Comparison of ENCODE assay signal across 9 mouse cellular contexts in the genomic region with DNA sequence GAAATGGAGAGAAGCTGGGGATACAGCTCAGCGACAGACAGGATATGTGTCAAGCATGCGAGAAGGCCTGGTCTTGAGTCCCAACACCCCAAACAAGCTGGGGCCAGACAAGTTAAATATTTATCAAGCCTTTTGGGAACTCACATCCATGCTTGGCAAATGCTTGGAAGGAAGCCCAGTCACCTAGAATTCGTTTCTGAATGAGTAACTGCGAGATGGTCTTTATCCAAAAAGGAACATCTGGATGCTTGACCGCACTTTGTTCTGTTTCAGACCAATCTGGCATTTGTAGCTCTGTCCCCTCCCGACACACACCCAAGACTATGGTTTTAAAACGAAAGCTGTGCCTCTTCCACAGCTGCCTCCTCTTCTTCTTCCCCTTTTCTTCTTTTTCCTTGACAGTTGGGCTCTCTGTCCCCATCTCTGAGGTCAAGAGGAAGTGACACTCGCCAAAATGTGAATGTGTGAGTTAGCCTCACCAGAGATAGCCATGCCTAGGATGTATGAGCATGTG. TPM values are rescaled to one million over a fixed set of nuclear protein-coding genes. Genes with fewer than 3 reads are reported as not detected.
DNase-seq lines count a peak whose midpoint lies in the region; ATAC-seq lines count a peak whose summit lies in the region.
"Had no signal": no experiment of that assay in that cellular context is flagged by ENCODE, and none has a peak within 500 bp of the region (broad histone marks: within the 10 kb centered on the region; RNA-seq: fewer than 3 reads in every experiment).

No protein-coding gene starts in this region.

- no peak overlapping the region for H3K4me3 ChIP-seq in heart, embryonic 12.5 days
- no peak overlapping the region for H3K4me3 ChIP-seq in forebrain, embryonic 11.5 days (ENCODE audit: low read depth, low read length)
- H3K4me3 ChIP-seq in forebrain, embryonic 14.5 days (ENCODE audit: low read depth, low read length): no peak overlapping the region

- H3K4me2 ChIP-seq in heart, embryonic 12.5 days: no peak overlapping the region
- H3K4me2 ChIP-seq in forebrain, embryonic 11.5 days (ENCODE audit: low read depth, low read length, severe bottlenecking): no peak overlapping the region
- H3K4me2 ChIP-seq in forebrain, embryonic 14.5 days (ENCODE audit: low read length): no peak overlapping the region

- no peak overlapping the region for H3K27ac ChIP-seq in heart, embryonic 12.5 days (ENCODE audit: poor library complexity, severe bottlenecking)
- no peak overlapping the region for H3K27ac ChIP-seq in forebrain, embryonic 11.5 days (ENCODE audit: low read depth, low read length)
- H3K27ac ChIP-seq in forebrain, embryonic 14.5 days (ENCODE audit: low read depth, low read length): no peak overlapping the region

- no peaks in the 10 kb centered on the region for H3K27me3 ChIP-seq in heart, embryonic 12.5 days (replicated peaks)
- no peaks in the 10 kb centered on the region for H3K27me3 ChIP-seq in forebrain, embryonic 11.5 days (ENCODE audit: control insufficient read depth, insufficient read depth, low read length)
- no peaks in the 10 kb centered on the region for H3K27me3 ChIP-seq in forebrain, embryonic 14.5 days (replicated peaks; ENCODE audit: control insufficient read depth, insufficient read depth, low read length)

- no peak for ATAC-seq in heart, embryonic 12.5 days (ENCODE audit: insufficient number of reproducible peaks, low FRiP score)
- peak; percentile 84 for ATAC-seq in common myeloid progenitor, adult 5-6 weeks (replicated peaks; ENCODE audit: low read depth, poor library complexity, severe bottlenecking)
- peak; percentile 91 for ATAC-seq in megakaryocyte, adult 5-6 weeks (ENCODE audit: poor library complexity, severe bottlenecking)
- no peak for ATAC-seq in forebrain, embryonic 11.5 days (replicated peaks; ENCODE audit: low FRiP score)
- no peak for ATAC-seq in forebrain, embryonic 14.5 days

- H3K9me3 ChIP-seq in heart, embryonic 12.5 days (replicated peaks): no peaks in the 10 kb centered on the region
- no peaks in the 10 kb centered on the region for H3K9me3 ChIP-seq in forebrain, embryonic 11.5 days (ENCODE audit: control insufficient read depth, low read length)
- no peaks in the 10 kb centered on the region for H3K9me3 ChIP-seq in forebrain, embryonic 14.5 days (replicated peaks; ENCODE audit: control insufficient read depth, low read length)

- H3K4me1 ChIP-seq in heart, embryonic 12.5 days (replicated peaks): peaks cover 5% of the 10 kb centered on the region; the same call in 1 of the 2 replicates
- H3K4me1 ChIP-seq in forebrain, embryonic 11.5 days (replicated peaks; ENCODE audit: control insufficient read depth, insufficient read depth, low read length): no peaks in the 10 kb centered on the region
- H3K4me1 ChIP-seq in forebrain, embryonic 14.5 days (ENCODE audit: control insufficient read depth, insufficient read depth, low read length): no peaks in the 10 kb centered on the region

- peak; percentile 95 for DNase-seq in heart, adult 11 months
- DNase-seq in kidney, postnatal 14 days: peak; percentile 77
- DNase-seq in forebrain, embryonic 11.5 days (ENCODE audit: low spot score): no peak
- no peak for DNase-seq in frontal cortex, postnatal 10 days (ENCODE audit: low spot score in 2 of 2)
- no peak for DNase-seq in forebrain, embryonic 14.5 days (ENCODE audit: low spot score)
- DNase-seq: spleen, adult 18-20 months had no signal

- WGBS in heart, embryonic 12.5 days: 69% methylated on average over 8 of the region's 8 CpGs
- 85% methylated on average over 8 of the region's 8 CpGs for WGBS in forebrain, embryonic 11.5 days
- WGBS in forebrain, embryonic 14.5 days: 80% methylated on average over 8 of the region's 8 CpGs

- H3K36me3 ChIP-seq in heart, embryonic 12.5 days: no peaks in the 10 kb centered on the region
- H3K36me3 ChIP-seq in forebrain, embryonic 11.5 days (ENCODE audit: control insufficient read depth, insufficient read depth, low read length): no peaks in the 10 kb centered on the region
- no peaks in the 10 kb centered on the region for H3K36me3 ChIP-seq in forebrain, embryonic 14.5 days (ENCODE audit: control insufficient read depth, insufficient read depth, low read length)

- H3K9ac ChIP-seq in heart, embryonic 12.5 days: no peak overlapping the region
- no peak overlapping the region for H3K9ac ChIP-seq in forebrain, embryonic 11.5 days (ENCODE audit: low read length)
- no peak overlapping the region for H3K9ac ChIP-seq in forebrain, embryonic 14.5 days (ENCODE audit: low read length)

RNA-seq across cellular contexts. Expression of a gene that starts 28.9 kb away (rescaled TPM):
- 63.4 and 68.1 TPM in 2 replicates for polyA plus RNA-seq in heart, embryonic 12.5 days (2016; fragmentation: Nextera tagmentation; extraction: Ambion mirVana)
- total RNA-seq in common myeloid progenitor, adult 5-6 weeks (2017): 40.1 and 53.8 TPM in 2 replicates
- total RNA-seq in megakaryocyte, adult 5-6 weeks (2015): 33.9 and 37.5 TPM in 2 replicates
- total RNA-seq in megakaryocyte, adult 5-6 weeks (2017): 39.0 and 39.2 TPM in 2 replicates
- polyA plus RNA-seq in forebrain, embryonic 11.5 days (2014; fragmentation: Nextera tagmentation; extraction: Ambion mirVana): 110 and 111 TPM in 2 replicates
- 161 and 175 TPM in 2 replicates for polyA plus RNA-seq in forebrain, embryonic 14.5 days (2014; fragmentation: Nextera tagmentation; extraction: Ambion mirVana)

Comparison
In these comparisons a context has a peak if more than half of its experiments do, and no peak if none do; other contexts are left out.
1. DNase-seq: peak in heart, adult 11 months (single experiment) and kidney, postnatal 14 days (single experiment); none in forebrain, embryonic 11.5 days (single experiment), frontal cortex, postnatal 10 days (0 of 2) and forebrain, embryonic 14.5 days (single experiment).
2. ATAC-seq: peak in common myeloid progenitor, adult 5-6 weeks (single experiment) and megakaryocyte, adult 5-6 weeks (single experiment); none in heart, embryonic 12.5 days (single experiment), forebrain, embryonic 11.5 days (single experiment) and forebrain, embryonic 14.5 days (single experiment).